Mouse (Mus musculus): ENCODE measurements around the gene Rnf115. TPM values are rescaled to one million over a fixed set of nuclear protein-coding genes. Genes with fewer than 3 reads are reported as not detected.

Gene Rnf115
- polyA plus RNA-seq, 1 experiment from 2014 or later = 59.0 TPM

GRCm38 (mm10) chr3:96706984-96707383, 20.5 kb upstream of the Rnf115 start:
- Histone ChIP-seq H3K27me3 (ENCODE audit: insufficient read depth, low read length) (no peaks in the 10 kb centered on the region), H3K36me3 (ENCODE audit: insufficient read depth, low read length) (peaks cover 31% of the 10 kb centered on the region), H3K9ac (ENCODE audit: low read depth, low read length) (no peak overlapping the region), H3K27ac (no peak overlapping the region), H3K4me1 (replicated peaks; ENCODE audit: insufficient read depth, low read length) (no peaks in the 10 kb centered on the region), H3K4me2 (ENCODE audit: low read length) (no peak overlapping the region), H3K4me3 (replicated peaks; ENCODE audit: low read depth, low read length) (no peak overlapping the region), H3K9me3 (replicated peaks; ENCODE audit: low read length) (no peaks in the 10 kb centered on the region)
- TF ChIP-seq CTCF (IDR thresholded peaks at IDR 0.05; ENCODE audit: low read depth) = no peak
- ATAC-seq (replicated peaks; ENCODE audit: low FRiP score, low read depth) = no peak
- DNase-seq (ENCODE audit: low spot score) = no peak
- 73% methylated on average over 7 of the region's 7 CpGs for WGBS

- WGBS = 4% methylated on average over 42 of the region's 42 CpGs
Measured at GRCm38 (mm10) chr3:96707903-96708683, 19.4 kb upstream of the Rnf115 start, which contains the start of gene Nudt17. Gene Nudt17, minus strand, starts transcription at chr3:96708562.

GRCm38 (mm10) chr3:96708684-96709064, 18.8 kb upstream of the Rnf115 start:
- Histone ChIP-seq H3K4me2 (ENCODE audit: low read length) (peak overlapping the region; percentile 91), H3K36me3 (ENCODE audit: insufficient read depth, low read length) (peaks cover 40% of the 10 kb centered on the region), H3K4me1 (replicated peaks; ENCODE audit: insufficient read depth, low read length) (no peaks in the 10 kb centered on the region), H3K27ac (no peak overlapping the region), H3K27me3 (ENCODE audit: insufficient read depth, low read length) (no peaks in the 10 kb centered on the region), H3K4me3 (replicated peaks; ENCODE audit: low read depth, low read length) (no peak overlapping the region), H3K9ac (ENCODE audit: low read depth, low read length) (no peak overlapping the region), H3K9me3 (replicated peaks; ENCODE audit: low read length) (no peaks in the 10 kb centered on the region)
- no peak for TF ChIP-seq CTCF (IDR thresholded peaks at IDR 0.05; ENCODE audit: low read depth)
- ATAC-seq (replicated peaks; ENCODE audit: low FRiP score, low read depth) = no peak
- no peak for DNase-seq (ENCODE audit: low spot score)
- 62% methylated on average over 2 of the region's 2 CpGs for WGBS

More at GRCm38 (mm10) chr3:96707903-96708683, 19.4 kb upstream of the Rnf115 start, which contains the start of gene Nudt17:
- H3K4me2 ChIP-seq (ENCODE audit: low read length) = peak within 1 kb of the TSS; percentile 91
- H3K4me1 ChIP-seq (replicated peaks; ENCODE audit: insufficient read depth, low read length) = no peaks in the 10 kb centered on the region
- peak; percentile 86 for DNase-seq (ENCODE audit: low spot score)
- peak; percentile 79 for ATAC-seq (replicated peaks; ENCODE audit: low FRiP score, low read depth)
- peak; percentile 98 for TF ChIP-seq CTCF (IDR thresholded peaks at IDR 0.05; ENCODE audit: low read depth)
- peaks cover 40% of the 10 kb centered on the region for H3K36me3 ChIP-seq (ENCODE audit: insufficient read depth, low read length)
- H3K27ac ChIP-seq = no peak within 1 kb of the TSS
- peak within 1 kb of the TSS; percentile 63 for H3K9ac ChIP-seq (ENCODE audit: low read depth, low read length)
- peak within 1 kb of the TSS; percentile 43 for H3K4me3 ChIP-seq (replicated peaks; ENCODE audit: low read depth, low read length)
- no peaks in the 10 kb centered on the region for H3K27me3 ChIP-seq (ENCODE audit: insufficient read depth, low read length)
- H3K9me3 ChIP-seq (replicated peaks; ENCODE audit: low read length) = no peaks in the 10 kb centered on the region

DNA sequence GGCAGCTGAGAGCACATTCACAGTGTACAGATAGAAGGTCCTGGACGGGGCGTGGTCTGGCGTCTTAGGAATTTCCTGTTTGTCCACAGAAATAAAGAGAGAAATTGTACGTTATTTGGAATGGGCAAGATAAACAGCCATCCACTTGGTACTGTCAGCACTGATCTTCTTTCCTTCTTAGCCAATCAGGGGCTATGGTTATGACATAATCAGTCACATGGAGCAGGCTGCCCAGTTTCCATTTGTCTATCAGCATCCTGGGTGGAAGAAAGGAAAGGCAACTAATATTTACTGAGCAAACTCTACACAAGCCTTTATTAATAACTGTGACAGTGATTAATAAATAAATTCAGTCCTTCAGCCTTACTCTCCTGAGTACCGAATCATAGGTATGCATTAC, 13.2 kb upstream of the Rnf115 start:
- no peaks in the 10 kb centered on the region for H3K9me3 ChIP-seq (replicated peaks; ENCODE audit: low read length)
- WGBS = 90% methylated on average over 5 of the region's 5 CpGs
- H3K4me1 ChIP-seq (replicated peaks; ENCODE audit: insufficient read depth, low read length) = no peaks in the 10 kb centered on the region
- H3K4me2 ChIP-seq (ENCODE audit: low read length) = no peak overlapping the region
- H3K36me3 ChIP-seq (ENCODE audit: insufficient read depth, low read length) = peaks cover 45% of the 10 kb centered on the region
- DNase-seq (ENCODE audit: low spot score) (no peak), ATAC-seq (replicated peaks; ENCODE audit: low FRiP score, low read depth) (no peak)
- no peak overlapping the region for H3K27ac ChIP-seq
- H3K27me3 ChIP-seq (ENCODE audit: insufficient read depth, low read length) = no peaks in the 10 kb centered on the region
- H3K4me3 ChIP-seq (replicated peaks; ENCODE audit: low read depth, low read length) = no peak overlapping the region
- no peak overlapping the region for H3K9ac ChIP-seq (ENCODE audit: low read depth, low read length)
- TF ChIP-seq CTCF (IDR thresholded peaks at IDR 0.05; ENCODE audit: low read depth) = no peak

DNA sequence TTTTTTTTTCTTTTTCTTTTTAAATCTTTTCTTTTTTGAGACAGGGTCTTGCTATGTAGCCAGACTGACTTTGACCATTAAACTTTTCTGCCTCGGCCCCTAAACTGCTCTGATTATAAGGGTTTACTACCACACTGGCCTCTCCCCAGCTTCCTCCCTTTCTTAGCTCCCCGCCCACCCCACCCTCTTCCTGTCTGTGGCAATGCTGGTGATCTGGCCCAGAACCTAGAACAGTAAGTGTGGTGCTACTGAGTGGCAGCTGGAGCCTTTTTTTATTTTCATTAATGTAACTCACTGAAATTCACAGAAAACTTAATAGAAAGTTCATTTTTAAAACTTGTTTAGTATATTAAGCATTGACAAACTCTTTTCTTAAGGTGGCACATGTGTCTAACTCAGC, 11.6 kb upstream of the Rnf115 start:
- Histone ChIP-seq H3K9ac (ENCODE audit: low read depth, low read length) (no peak overlapping the region), H3K9me3 (replicated peaks; ENCODE audit: low read length) (no peaks in the 10 kb centered on the region), H3K36me3 (ENCODE audit: insufficient read depth, low read length) (peaks cover 46% of the 10 kb centered on the region), H3K27ac (no peak overlapping the region), H3K4me2 (ENCODE audit: low read length) (no peak overlapping the region), H3K4me1 (replicated peaks; ENCODE audit: insufficient read depth, low read length) (no peaks in the 10 kb centered on the region), H3K27me3 (ENCODE audit: insufficient read depth, low read length) (no peaks in the 10 kb centered on the region), H3K4me3 (replicated peaks; ENCODE audit: low read depth, low read length) (no peak overlapping the region)
- DNase-seq (ENCODE audit: low spot score) (no peak), ATAC-seq (replicated peaks; ENCODE audit: low FRiP score, low read depth) (no peak)
- 43% methylated on average over 2 of the region's 2 CpGs for WGBS
- TF ChIP-seq CTCF (IDR thresholded peaks at IDR 0.05; ENCODE audit: low read depth) = no peak

- 37% methylated on average over 14 of the region's 14 CpGs for WGBS
- Histone ChIP-seq H3K4me3 (replicated peaks; ENCODE audit: low read depth, low read length) (no peak overlapping the region), H3K4me1 (replicated peaks; ENCODE audit: insufficient read depth, low read length) (no peaks in the 10 kb centered on the region), H3K27me3 (ENCODE audit: insufficient read depth, low read length) (no peaks in the 10 kb centered on the region), H3K4me2 (ENCODE audit: low read length) (peak overlapping the region; percentile 23; the same call in 1 of the 2 replicates), H3K36me3 (ENCODE audit: insufficient read depth, low read length) (peaks cover 35% of the 10 kb centered on the region; the same call in 1 of the 2 replicates), H3K9me3 (replicated peaks; ENCODE audit: low read length) (no peaks in the 10 kb centered on the region), H3K27ac (no peak overlapping the region), H3K9ac (ENCODE audit: low read depth, low read length) (no peak overlapping the region)
- peak; percentile 68 for TF ChIP-seq CTCF (IDR thresholded peaks at IDR 0.05; ENCODE audit: low read depth)
- ATAC-seq (replicated peaks; ENCODE audit: low FRiP score, low read depth) = peak; percentile 45; the same call in 1 of the 2 replicates
- DNase-seq (ENCODE audit: low spot score) = peak; percentile 64
Measured at GRCm38 (mm10) chr3:96719173-96719572, 8.3 kb upstream of the Rnf115 start.

Measured in kidney, postnatal 0 days (tissue).